Mouse (Mus musculus): ENCODE measurements around the gene Fam89b.

Gene Fam89b

GRCm38 (mm10) chr19:5745756-5746710 is 16.6 kb upstream of the Fam89b start:
- DNase-seq (ENCODE audit: low read depth, low spot score), result no peak
- H3K36me3 ChIP-seq (ENCODE audit: control insufficient read depth, insufficient read depth, low read length, poor library complexity, severe bottlenecking), result no peaks in the 10 kb centered on the region
- H3K27me3 ChIP-seq (ENCODE audit: control insufficient read depth, insufficient read depth, low read length, poor library complexity, severe bottlenecking), result no peaks in the 10 kb centered on the region; the same call in 1 of the 2 replicates

GRCm38 (mm10) chr19:5743576-5743975 is 14.1 kb upstream of the Fam89b start:
- no peak for DNase-seq (ENCODE audit: low read depth, low spot score)
- Histone ChIP-seq H3K27me3 (ENCODE audit: control insufficient read depth, insufficient read depth, low read length, poor library complexity, severe bottlenecking) (no peaks in the 10 kb centered on the region; the same call in 1 of the 2 replicates), H3K36me3 (ENCODE audit: control insufficient read depth, insufficient read depth, low read length, poor library complexity, severe bottlenecking) (no peaks in the 10 kb centered on the region)

GRCm38 (mm10) chr19:5742241-5742641 is 12.8 kb upstream of the Fam89b start:
- Histone ChIP-seq H3K36me3 (ENCODE audit: control insufficient read depth, insufficient read depth, low read length, poor library complexity, severe bottlenecking) (no peaks in the 10 kb centered on the region), H3K27me3 (ENCODE audit: control insufficient read depth, insufficient read depth, low read length, poor library complexity, severe bottlenecking) (no peaks in the 10 kb centered on the region; the same call in 1 of the 2 replicates)
- no peak for DNase-seq (ENCODE audit: low read depth, low spot score)

- Histone ChIP-seq H3K36me3 (ENCODE audit: control insufficient read depth, insufficient read depth, low read length, poor library complexity, severe bottlenecking) (no peaks in the 10 kb centered on the region), H3K27me3 (ENCODE audit: control insufficient read depth, insufficient read depth, low read length, poor library complexity, severe bottlenecking) (no peaks in the 10 kb centered on the region; the same call in 1 of the 2 replicates)
- DNase-seq (ENCODE audit: low read depth, low spot score), result no peak
Observed at GRCm38 (mm10) chr19:5741641-5742240, 12.3 kb upstream of the Fam89b start.

GRCm38 (mm10) chr19:5740320-5741317 is 11.2 kb upstream of the Fam89b start, which contains the start of gene Ltbp3:
Gene Ltbp3 (plus strand): TSS chr19:5740904.
- no peaks in the 10 kb centered on the region; the same call in 1 of the 2 replicates for H3K27me3 ChIP-seq (ENCODE audit: control insufficient read depth, insufficient read depth, low read length, poor library complexity, severe bottlenecking)
- no peak for DNase-seq (ENCODE audit: low read depth, low spot score)

GRCm38 (mm10) chr19:5739446-5739845 is 10.0 kb upstream of the Fam89b start:
- no peaks in the 10 kb centered on the region; the same call in 1 of the 2 replicates for H3K27me3 ChIP-seq (ENCODE audit: control insufficient read depth, insufficient read depth, low read length, poor library complexity, severe bottlenecking)
- no peak for DNase-seq (ENCODE audit: low read depth, low spot score)
- no peaks in the 10 kb centered on the region for H3K36me3 ChIP-seq (ENCODE audit: control insufficient read depth, insufficient read depth, low read length, poor library complexity, severe bottlenecking)

More at GRCm38 (mm10) chr19:5740320-5741317, 11.2 kb upstream of the Fam89b start, which contains the start of gene Ltbp3:
- H3K36me3 ChIP-seq (ENCODE audit: control insufficient read depth, insufficient read depth, low read length, poor library complexity, severe bottlenecking), result no peaks in the 10 kb centered on the region

- DNase-seq (ENCODE audit: low read depth, low spot score), result no peak
- no peaks in the 10 kb centered on the region for H3K36me3 ChIP-seq (ENCODE audit: control insufficient read depth, insufficient read depth, low read length, poor library complexity, severe bottlenecking)
- H3K27me3 ChIP-seq (ENCODE audit: control insufficient read depth, insufficient read depth, low read length, poor library complexity, severe bottlenecking), result no peaks in the 10 kb centered on the region
Observed at GRCm38 (mm10) chr19:5734325-5734724, 4.9 kb upstream of the Fam89b start.

- Histone ChIP-seq H3K36me3 (ENCODE audit: control insufficient read depth, insufficient read depth, low read length, poor library complexity, severe bottlenecking) (no peaks in the 10 kb centered on the region), H3K27me3 (ENCODE audit: control insufficient read depth, insufficient read depth, low read length, poor library complexity, severe bottlenecking) (no peaks in the 10 kb centered on the region)
- DNase-seq (ENCODE audit: low read depth, low spot score), result peak; percentile 94
Observed at GRCm38 (mm10) chr19:5731264-5731978, 2.0 kb upstream of the Fam89b start.

- H3K27me3 ChIP-seq (ENCODE audit: control insufficient read depth, insufficient read depth, low read length, poor library complexity, severe bottlenecking), result no peaks in the 10 kb centered on the region
- DNase-seq (ENCODE audit: low read depth, low spot score), result no peak
- no peaks in the 10 kb centered on the region for H3K36me3 ChIP-seq (ENCODE audit: control insufficient read depth, insufficient read depth, low read length, poor library complexity, severe bottlenecking)
Observed at GRCm38 (mm10) chr19:5730314-5731186, 1.1 kb upstream of the Fam89b start.

- no peaks in the 10 kb centered on the region for H3K27me3 ChIP-seq (ENCODE audit: control insufficient read depth, insufficient read depth, low read length, poor library complexity, severe bottlenecking)
- DNase-seq (ENCODE audit: low read depth, low spot score), result peak; percentile 25
- no peaks in the 10 kb centered on the region for H3K36me3 ChIP-seq (ENCODE audit: control insufficient read depth, insufficient read depth, low read length, poor library complexity, severe bottlenecking)
Observed at GRCm38 (mm10) chr19:5728631-5729443, 616 bp downstream of the Fam89b start.

- peak; percentile 91 for DNase-seq (ENCODE audit: low read depth, low spot score)
- Histone ChIP-seq H3K27me3 (ENCODE audit: control insufficient read depth, insufficient read depth, low read length, poor library complexity, severe bottlenecking) (no peaks in the 10 kb centered on the region), H3K36me3 (ENCODE audit: control insufficient read depth, insufficient read depth, low read length, poor library complexity, severe bottlenecking) (no peaks in the 10 kb centered on the region)
Observed at GRCm38 (mm10) chr19:5727701-5728100, 1.8 kb downstream of the Fam89b start.

GRCm38 (mm10) chr19:5726961-5727578 is 2.4 kb downstream of the Fam89b start:
- H3K36me3 ChIP-seq (ENCODE audit: control insufficient read depth, insufficient read depth, low read length, poor library complexity, severe bottlenecking), result no peaks in the 10 kb centered on the region
- no peaks in the 10 kb centered on the region for H3K27me3 ChIP-seq (ENCODE audit: control insufficient read depth, insufficient read depth, low read length, poor library complexity, severe bottlenecking)
- peak; percentile 49 for DNase-seq (ENCODE audit: low read depth, low spot score)

All from splenic B cell, adult 2 months (primary cell).